Mouse (Mus musculus): ENCODE measurements at regions not wholly inside any gene's neighbourhood (a gene's known extent, or its start where the extent isn't known, plus 50 kb on each side); places are given as distances from the start of the nearest gene placed in this dataset.

- no peak for DNase-seq
These were observed 94.1 kb upstream of the Nsun2 start for GRCm38 (mm10) chr13:69439486-69439885.

- DNase-seq: no peak
These were observed 91.7 kb upstream of the Nsun2 start for GRCm38 (mm10) chr13:69441798-69442197.

- DNase-seq: no peak
These were observed 87.9 kb upstream of the Nsun2 start for GRCm38 (mm10) chr13:69445611-69446010.
